Mouse (Mus musculus) myocyte (in vitro differentiated cells): Measurements from ENCODE around the gene Wdr90. TPM values are rescaled to one million over a fixed set of nuclear protein-coding genes. Genes with fewer than 3 reads are reported as not detected.

Experiments used
- H3K27me3 ChIP-seq: one replicate; pipeline ENCODE4 v1.6.1; 2011; ENCODE audit not compliant: control insufficient read depth, insufficient read depth, insufficient read length
- H3K36me3 ChIP-seq: one replicate; pipeline ENCODE4 v1.6.1; 2011; ENCODE audit not compliant: control insufficient read depth, insufficient read depth
- H3K4me2 ChIP-seq: one replicate; pipeline ENCODE4 v1.6.1; 2011; ENCODE audit warnings: low read depth, control low read depth
- H3K4me3 ChIP-seq: one replicate; pipeline ENCODE4 v1.5.1; 2011; ENCODE audit warnings: mild to moderate bottlenecking, control low read depth, moderate library complexity
- H3K79me2 ChIP-seq: one replicate; pipeline ENCODE4 v1.6.1; 2011; ENCODE audit not compliant: control insufficient read depth, insufficient read depth
- H3ac ChIP-seq: one replicate; pipeline ENCODE4 v1.6.1; 2011; ENCODE audit not compliant: control insufficient read depth, insufficient read length
- CEBPB ChIP-seq: IDR thresholded peaks from 2 replicates; pipeline ENCODE4 v1.6.1; 2011; ENCODE audit warnings: mild to moderate bottlenecking, moderate library complexity; ENCODE audit not compliant: poor library complexity, insufficient read depth, severe bottlenecking
- E2F4 ChIP-seq: IDR thresholded peaks from one replicate; pipeline ENCODE4 v1.6.1; 2011; ENCODE audit warnings: mild to moderate bottlenecking, control low read depth, moderate library complexity; ENCODE audit not compliant: insufficient read depth
- MAX ChIP-seq: IDR thresholded peaks from one replicate; pipeline ENCODE4 v1.6.1; 2011; ENCODE audit warnings: low read depth, mild to moderate bottlenecking, control low read depth
- MYOD1 ChIP-seq, 3 experiments: IDR thresholded peaks; one replicate each; pipeline ENCODE4 v1.6.1; 2011; ENCODE audit warnings: control low read depth in 2 of 3, low read depth in 2 of 3, mild to moderate bottlenecking in 2 of 3, moderate library complexity in 1 of 3; ENCODE audit not compliant: insufficient read length in 2 of 3, control insufficient read depth in 1 of 3
- MYOG ChIP-seq, 3 experiments: IDR thresholded peaks; one replicate each; pipeline ENCODE4 v1.6.1; 2011; ENCODE audit warnings: control low read depth in 2 of 3, low read depth in 2 of 3, mild to moderate bottlenecking in 2 of 3; ENCODE audit not compliant: insufficient read length in 2 of 3, control insufficient read depth in 1 of 3, insufficient read depth in 1 of 3
- POLR2A ChIP-seq: IDR thresholded peaks from one replicate; pipeline ENCODE4 v1.6.1; 2011; ENCODE audit warnings: low read depth, mild to moderate bottlenecking, control low read depth, moderate library complexity; ENCODE audit not compliant: insufficient read length
- POLR2AphosphoS2 ChIP-seq: IDR thresholded peaks from one replicate; pipeline ENCODE4 v1.6.1; 2011; ENCODE audit warnings: low read depth, control low read depth; ENCODE audit not compliant: insufficient read length
- REST ChIP-seq: IDR thresholded peaks from one replicate; pipeline ENCODE4 v1.6.1; 2011; ENCODE audit warnings: mild to moderate bottlenecking, control low read depth, moderate library complexity; ENCODE audit not compliant: insufficient read depth, insufficient read length
- SRF ChIP-seq: IDR thresholded peaks from one replicate; pipeline ENCODE4 v1.6.1; 2011; ENCODE audit warnings: low read depth; ENCODE audit not compliant: control insufficient read depth, insufficient read length
- TCF12 ChIP-seq: IDR thresholded peaks from one replicate; pipeline ENCODE4 v1.6.1; 2011; ENCODE audit warnings: mild to moderate bottlenecking, control low read depth; ENCODE audit not compliant: poor library complexity, insufficient read depth, severe bottlenecking
- TCF3 ChIP-seq: IDR thresholded peaks from one replicate; pipeline ENCODE4 v1.6.1; 2011; ENCODE audit warnings: low read depth, control low read depth; ENCODE audit not compliant: insufficient read length
- USF1 ChIP-seq: IDR thresholded peaks from one replicate; pipeline ENCODE4 v1.6.1; 2011; ENCODE audit warnings: low read depth, mild to moderate bottlenecking, control low read depth, moderate library complexity
- polyA plus RNA-seq: library from polyadenylated mRNA; unstranded; fragments of >200 nt; fragmentation: generic; extraction: Trizol; gene quantifications from one replicate; pipeline ENCODE4 v1.2.1, GENCODE M21; 2012; ENCODE audit warnings: missing spikeins

Wdr90 gene
- polyA plus RNA-seq, 1 experiment = 7.4 TPM

DNA sequence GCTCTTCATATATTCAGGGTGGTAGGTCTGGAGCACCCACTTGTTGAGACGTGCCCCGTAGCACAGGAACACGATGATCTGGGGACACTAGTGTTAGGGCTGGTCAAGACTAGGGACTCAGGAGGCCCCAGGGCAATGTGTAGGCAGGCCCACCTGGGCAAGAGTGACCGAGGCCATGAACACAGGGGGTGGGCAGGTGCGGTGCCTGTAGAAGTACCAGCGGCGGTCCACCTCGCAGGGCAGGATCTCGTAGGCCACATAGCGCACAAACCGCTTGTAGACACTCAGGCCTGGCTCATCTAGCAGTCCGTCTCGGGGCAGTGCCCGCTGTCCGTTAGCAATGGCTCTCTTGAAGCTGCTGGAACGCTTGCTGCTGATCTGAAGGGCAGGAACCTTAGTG is 25.5 kb downstream of the Wdr90 start:
- Histone ChIP-seq H3K4me2 (no peak overlapping the region), H3K36me3 (peaks cover 13% of the 10 kb centered on the region), H3ac (no peak overlapping the region)

GRCm38 (mm10) chr17:25835301-25835700 is 26.0 kb downstream of the Wdr90 start:
- no peak for TF ChIP-seq MAX
- no peak for TF ChIP-seq REST
- TF ChIP-seq CEBPB = no peak
- no peak for TF ChIP-seq MYOG (IDR thresholded peaks at IDR 0.05; ENCODE audit: control insufficient read depth in 1 of 3, insufficient read depth in 1 of 3, insufficient read length in 2 of 3, low read depth in 2 of 3)
- no peak for TF ChIP-seq TCF12
- no peak for TF ChIP-seq POLR2AphosphoS2
- TF ChIP-seq SRF = no peak
- no peak for TF ChIP-seq POLR2A
- TF ChIP-seq E2F4 = no peak
- TF ChIP-seq TCF3 = no peak
- no peak for TF ChIP-seq MYOD1 (IDR thresholded peaks at IDR 0.05; ENCODE audit: control insufficient read depth in 1 of 3, insufficient read length in 2 of 3, low read depth in 2 of 3)
- TF ChIP-seq USF1 = no peak
- H3K36me3 ChIP-seq = peaks cover 13% of the 10 kb centered on the region
- H3K27me3 ChIP-seq = no peaks in the 10 kb centered on the region
- no peak overlapping the region for H3K4me3 ChIP-seq
- no peak overlapping the region for H3K4me2 ChIP-seq
- H3ac ChIP-seq = no peak overlapping the region
- peaks cover 31% of the 10 kb centered on the region for H3K79me2 ChIP-seq

More for the DNA sequence above, 25.5 kb downstream of the Wdr90 start:
- TF ChIP-seq TCF12 (no peak), TCF3 (no peak), POLR2AphosphoS2 (peak; percentile 37), MAX (no peak), POLR2A (no peak), SRF (no peak), MYOG (IDR thresholded peaks at IDR 0.05; ENCODE audit: control insufficient read depth in 1 of 3, insufficient read depth in 1 of 3, insufficient read length in 2 of 3, low read depth in 2 of 3) (no peak)
- no peak overlapping the region for H3K4me3 ChIP-seq
- H3K79me2 ChIP-seq = peaks cover 30% of the 10 kb centered on the region
- no peaks in the 10 kb centered on the region for H3K27me3 ChIP-seq

GRCm38 (mm10) chr17:25834595-25835222 is 26.6 kb downstream of the Wdr90 start:
- H3K4me2 ChIP-seq = peak overlapping the region; percentile 94
- H3K36me3 ChIP-seq = peaks cover 10% of the 10 kb centered on the region
- no peak overlapping the region for H3ac ChIP-seq
- peaks cover 31% of the 10 kb centered on the region for H3K79me2 ChIP-seq
- peak overlapping the region; percentile 52 for H3K4me3 ChIP-seq
- H3K27me3 ChIP-seq = no peaks in the 10 kb centered on the region
- no peak for TF ChIP-seq POLR2A
- TF ChIP-seq MYOG (IDR thresholded peaks at IDR 0.05; ENCODE audit: control insufficient read depth in 1 of 3, insufficient read depth in 1 of 3, insufficient read length in 2 of 3, low read depth in 2 of 3) = no peak
- no peak for TF ChIP-seq TCF3
- TF ChIP-seq E2F4 = no peak
- no peak for TF ChIP-seq TCF12
- TF ChIP-seq MYOD1 (IDR thresholded peaks at IDR 0.05; ENCODE audit: control insufficient read depth in 1 of 3, insufficient read length in 2 of 3, low read depth in 2 of 3) = no peak
- TF ChIP-seq REST = no peak
- no peak for TF ChIP-seq CEBPB
- no peak for TF ChIP-seq SRF
- TF ChIP-seq POLR2AphosphoS2 = no peak
- TF ChIP-seq USF1 = no peak
- no peak for TF ChIP-seq MAX

- Histone ChIP-seq H3K36me3 (peaks cover 9% of the 10 kb centered on the region), H3K4me2 (peak overlapping the region; percentile 94)
- TF ChIP-seq USF1 = no peak
- TF ChIP-seq MAX = no peak
- TF ChIP-seq SRF = no peak
- TF ChIP-seq TCF3 = no peak
- no peak for TF ChIP-seq E2F4
- no peak for TF ChIP-seq POLR2AphosphoS2
- TF ChIP-seq MYOG (IDR thresholded peaks at IDR 0.05; ENCODE audit: control insufficient read depth in 1 of 3, insufficient read depth in 1 of 3, insufficient read length in 2 of 3, low read depth in 2 of 3) = no peak
- TF ChIP-seq REST = no peak
- no peak for TF ChIP-seq TCF12
- no peak for TF ChIP-seq MYOD1 (IDR thresholded peaks at IDR 0.05; ENCODE audit: control insufficient read depth in 1 of 3, insufficient read length in 2 of 3, low read depth in 2 of 3)
- no peak for TF ChIP-seq CEBPB
- TF ChIP-seq POLR2A = no peak
These were observed 27.2 kb downstream of the Wdr90 start for GRCm38 (mm10) chr17:25833961-25834594.

More at GRCm38 (mm10) chr17:25833961-25834594, 27.2 kb downstream of the Wdr90 start:
- H3K27me3 ChIP-seq = no peaks in the 10 kb centered on the region
- H3K79me2 ChIP-seq = peaks cover 36% of the 10 kb centered on the region
- H3ac ChIP-seq = peak overlapping the region; percentile 46
- H3K4me3 ChIP-seq = peak overlapping the region; percentile 52
